Mouse (Mus musculus) ES-E14 (cell line): ENCODE measurements around the gene Gstm4. TPM values are rescaled to one million over a fixed set of nuclear protein-coding genes. Genes with fewer than 3 reads are reported as not detected.

ENCODE experiments used
- DNase-seq: peaks from one replicate; pipeline ENCODE4 v3.0.0-alpha.2; 2013; ENCODE audit warnings: low read depth, low spot score
- H3K27ac ChIP-seq: 2 replicates; pipeline ENCODE4 v1.5.1; 2012; ENCODE audit warnings: low read depth, mild to moderate bottlenecking, low read length, moderate library complexity, mixed read lengths; ENCODE audit not compliant: poor library complexity, insufficient read depth, severe bottlenecking
- H3K36me3 ChIP-seq: 2 replicates; pipeline ENCODE4 v1.6.1; 2012; ENCODE audit warnings: mild to moderate bottlenecking, low read length, moderate library complexity, mixed read lengths; ENCODE audit not compliant: control insufficient read depth, poor library complexity, insufficient read depth, severe bottlenecking
- H3K4me1 ChIP-seq, 2 experiments: fragments of 150-350 bp in 1 of 2; sonication (generic) in 1 of 2; 2 replicates each; pipeline ENCODE4 v1.6.1; 2012; ENCODE audit warnings: low read length in 2 of 2, mild to moderate bottlenecking in 1 of 2, mixed read lengths in 1 of 2; ENCODE audit not compliant: control insufficient read depth in 2 of 2, insufficient read depth in 2 of 2, poor library complexity in 1 of 2
- H3K4me3 ChIP-seq, 2 experiments: fragments of 150-350 bp in 1 of 2; sonication (generic) in 1 of 2; 2 replicates each; pipeline ENCODE4 v1.5.1; 2012; ENCODE audit warnings: low read length in 2 of 2, low read depth in 1 of 2, mild to moderate bottlenecking in 1 of 2, mixed read lengths in 1 of 2; ENCODE audit not compliant: insufficient read depth in 1 of 2, poor library complexity in 1 of 2, severe bottlenecking in 1 of 2
- H3K9ac ChIP-seq: 2 replicates; pipeline ENCODE4 v1.6.1; 2012; ENCODE audit warnings: low read depth, mild to moderate bottlenecking, low read length, mixed read lengths; ENCODE audit not compliant: poor library complexity, insufficient read depth, severe bottlenecking
- H3K9me3 ChIP-seq: fragments of 150-350 bp; sonication (generic); 2 replicates; pipeline ENCODE4 v1.6.1; 2012; ENCODE audit warnings: low read depth, mild to moderate bottlenecking, low read length; ENCODE audit not compliant: control insufficient read depth, insufficient read depth
- CHD2 ChIP-seq: IDR thresholded peaks from 2 replicates; pipeline ENCODE4 v1.6.1; 2014; ENCODE audit warnings: mild to moderate bottlenecking, low read depth, low read length, inconsistent platforms
- HCFC1 ChIP-seq: IDR thresholded peaks from 2 replicates; pipeline ENCODE4 v1.6.1; 2012; ENCODE audit warnings: low read length, inconsistent platforms, borderline replicate concordance; ENCODE audit not compliant: insufficient read depth
- MAFK ChIP-seq: IDR thresholded peaks from 2 replicates; pipeline ENCODE4 v1.6.1; 2014; ENCODE audit warnings: mild to moderate bottlenecking, low read depth, low read length, inconsistent platforms; ENCODE audit not compliant: insufficient read depth
- ZC3H11A ChIP-seq: IDR thresholded peaks from 2 replicates; pipeline ENCODE4 v1.6.1; 2012; ENCODE audit warnings: low read depth, mild to moderate bottlenecking, inconsistent platforms, low read length, borderline replicate concordance
- ZNF384 ChIP-seq: IDR thresholded peaks from 2 replicates; pipeline ENCODE4 v1.6.1; 2012; ENCODE audit warnings: low read depth, low read length, inconsistent platforms
- in situ Hi-C, 2 experiments: fragments of 600-800 bp; cut with MboI; formaldehyde crosslinking; loops; one replicate each; pipeline ENCODE4 v1.15.1; 2025; ENCODE audit warnings: low sequenced_read_pairs in 2 of 2, inconsistent platforms in 1 of 2; ENCODE audit not compliant: unreplicated experiment in 2 of 2
- total RNA-seq: library from RNA; depleted of rRNA; stranded (reverse); fragments of 300-350 nt; gene quantifications from 2 replicates; pipeline ENCODE4 v1.2.3, GENCODE M21; 2012; rRNA removed

Gstm4 gene
- 4.1 and 4.3 TPM in 2 replicates for total RNA-seq

- TF ChIP-seq MAFK (peak; percentile 97), ZNF384 (no peak), HCFC1 (no peak)
Measured at GRCm38 (mm10) chr3:108044394-108045140, at the start of gene Gstm4. Gene Gstm4 (minus strand): TSS chr3:108044894.

GRCm38 (mm10) chr3:108094146-108094545 is 49.5 kb upstream of the Gstm4 start:
- in situ Hi-C loops: no loop called here
- Histone ChIP-seq H3K9ac (no peak overlapping the region), H3K9me3 (no peaks in the 10 kb centered on the region), H3K4me1 (peaks cover 0 to 6% of the 10 kb centered on the region in 2 experiments; a peak in 2 of 4 replicates), H3K36me3 (no peaks in the 10 kb centered on the region; the same call in 1 of the 2 replicates), H3K4me3 (no peak overlapping the region), H3K27ac (no peak overlapping the region)
- TF ChIP-seq CHD2: no peak
- DNase-seq: no peak

More at GRCm38 (mm10) chr3:108044394-108045140, at the start of gene Gstm4:
- no peak within 1 kb of the TSS for H3K27ac ChIP-seq
- H3K9ac ChIP-seq: peak within 1 kb of the TSS; percentile 70
- peak within 1 kb of the TSS; percentile 65 to 72 for H3K4me3 ChIP-seq
- H3K9me3 ChIP-seq: no peaks in the 10 kb centered on the region
- in situ Hi-C loops: no loop called here
- H3K4me1 ChIP-seq: peaks cover 0 to 3% of the 10 kb centered on the region in 2 experiments; a peak in 1 of 4 replicates
- H3K36me3 ChIP-seq: no peaks in the 10 kb centered on the region
- DNase-seq: peak; percentile 78

GRCm38 (mm10) chr3:108093306-108093705 is 48.6 kb upstream of the Gstm4 start:
- DNase-seq: no peak
- Histone ChIP-seq H3K4me1 (peaks cover 2 to 10% of the 10 kb centered on the region in 2 experiments; a peak in 2 of 4 replicates), H3K27ac (no peak overlapping the region), H3K9me3 (no peaks in the 10 kb centered on the region), H3K9ac (no peak overlapping the region), H3K36me3 (no peaks in the 10 kb centered on the region; the same call in 1 of the 2 replicates), H3K4me3 (no peak overlapping the region)
- TF ChIP-seq ZNF384: no peak
- no peak for TF ChIP-seq CHD2
- TF ChIP-seq HCFC1: no peak
- no peak for TF ChIP-seq MAFK
- no peak for TF ChIP-seq ZC3H11A
- in situ Hi-C loops: no loop called here

- DNase-seq: no peak
- Histone ChIP-seq H3K4me3 (no peak within 1 kb of the TSS), H3K36me3 (no peaks in the 10 kb centered on the region; the same call in 1 of the 2 replicates), H3K27ac (no peak within 1 kb of the TSS), H3K9ac (no peak within 1 kb of the TSS), H3K4me1 (peaks cover 2 to 10% of the 10 kb centered on the region in 2 experiments; a peak in 2 of 4 replicates), H3K9me3 (no peaks in the 10 kb centered on the region)
- no peak for TF ChIP-seq MAFK
- no peak for TF ChIP-seq CHD2
- TF ChIP-seq HCFC1: no peak
- TF ChIP-seq ZNF384: no peak
- no peak for TF ChIP-seq ZC3H11A
- in situ Hi-C loops: no loop called here
Measured at GRCm38 (mm10) chr3:108092536-108093115, 47.9 kb upstream of the Gstm4 start, which contains the start of gene Gnat2. Gene Gnat2 (plus strand): TSS chr3:108092789.
